Mouse (Mus musculus): Measurements from ENCODE around the gene Tnfrsf21. TPM values are rescaled to one million over a fixed set of nuclear protein-coding genes. Genes with fewer than 3 reads are reported as not detected.

Tnfrsf21 gene
- polyA plus RNA-seq, 1 experiment from 2014 or later, result 11.8 TPM

DNA sequence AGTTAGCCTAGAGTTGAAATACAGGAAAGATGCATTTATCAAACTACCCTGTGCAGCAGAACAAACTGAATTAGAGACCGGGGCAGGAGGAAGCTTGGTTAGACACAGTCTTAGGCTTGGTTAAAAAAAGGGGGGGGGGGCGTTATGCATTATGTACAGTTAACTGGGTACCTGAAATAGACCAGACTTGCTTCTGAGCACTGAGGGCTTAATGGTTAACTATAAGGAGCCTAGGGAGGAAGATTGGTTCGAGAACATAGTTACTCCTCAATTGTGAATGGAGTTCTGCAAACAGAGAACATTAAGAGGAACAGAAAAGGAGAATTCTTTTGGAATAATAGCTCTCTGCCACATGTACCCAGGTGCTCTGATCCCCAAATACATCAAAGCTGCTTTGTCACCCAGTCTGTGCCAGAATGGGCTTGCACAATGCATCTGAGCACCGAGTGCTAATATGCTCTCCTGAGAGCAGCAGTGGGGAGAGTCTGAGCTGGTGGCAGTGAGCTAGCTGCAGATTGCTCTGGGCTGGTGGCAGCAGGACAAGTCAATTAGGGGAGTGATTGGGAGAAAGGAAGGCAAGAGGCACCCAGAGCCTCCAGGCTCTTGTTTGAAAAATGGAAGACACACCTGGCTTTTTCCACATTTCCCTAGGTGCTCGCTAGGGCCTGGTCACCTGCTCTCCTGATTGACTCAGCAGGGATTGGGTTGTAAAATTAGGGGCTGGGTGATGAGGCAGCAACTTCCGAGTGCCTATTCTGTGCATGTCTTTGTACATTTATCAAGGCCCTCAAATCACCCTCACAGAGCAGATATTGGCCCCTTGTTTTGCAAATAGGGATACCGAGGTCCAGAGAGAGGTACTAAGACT lies 119.3 kb downstream of the Tnfrsf21 start:
- no peaks in the 10 kb centered on the region for H3K36me3 ChIP-seq (ENCODE audit: control insufficient read depth, insufficient read depth, low read length)
- no peak overlapping the region for H3K4me2 ChIP-seq
- 63% methylated on average over 7 of the region's 7 CpGs for WGBS (ENCODE audit: insufficient replicate concordance)
- no peak overlapping the region for H3K27ac ChIP-seq (ENCODE audit: low read depth, low read length)
- no peak overlapping the region for H3K4me3 ChIP-seq (ENCODE audit: low read depth, low read length)
- no peaks in the 10 kb centered on the region for H3K27me3 ChIP-seq (ENCODE audit: control insufficient read depth, insufficient read depth, low read length)
- no peak for ATAC-seq (replicated peaks; ENCODE audit: insufficient number of reproducible peaks, low FRiP score, low TSS enrichment)
- H3K9me3 ChIP-seq (replicated peaks; ENCODE audit: control insufficient read depth, low read length), result no peaks in the 10 kb centered on the region
- H3K4me1 ChIP-seq (ENCODE audit: control insufficient read depth, insufficient read depth, low read length), result no peaks in the 10 kb centered on the region
- no peak overlapping the region for H3K9ac ChIP-seq (ENCODE audit: low read depth, low read length)

DNA sequence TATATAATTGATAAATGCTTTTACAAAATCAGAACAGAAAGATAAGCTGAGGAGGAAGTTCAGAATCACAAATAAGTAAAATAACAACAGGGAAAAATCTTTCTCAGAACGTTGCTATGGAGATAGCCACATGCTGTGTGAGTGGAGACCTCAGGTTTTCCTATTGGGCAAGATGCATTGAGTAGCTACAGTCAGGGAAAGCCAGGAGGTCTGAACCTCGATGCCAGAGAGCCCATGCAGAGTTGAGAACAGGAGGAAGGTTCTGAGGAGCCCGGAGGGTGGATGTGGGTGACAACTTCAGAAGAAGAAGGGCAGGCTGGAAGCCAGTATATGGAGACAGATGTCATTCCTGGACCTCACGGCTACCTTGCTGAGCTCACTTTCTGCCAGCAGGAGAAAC lies 120.4 kb downstream of the Tnfrsf21 start:
- Histone ChIP-seq H3K36me3 (ENCODE audit: control insufficient read depth, insufficient read depth, low read length) (no peaks in the 10 kb centered on the region), H3K4me1 (ENCODE audit: control insufficient read depth, insufficient read depth, low read length) (no peaks in the 10 kb centered on the region), H3K27me3 (ENCODE audit: control insufficient read depth, insufficient read depth, low read length) (no peaks in the 10 kb centered on the region), H3K4me2 (no peak overlapping the region), H3K27ac (ENCODE audit: low read depth, low read length) (no peak overlapping the region), H3K9ac (ENCODE audit: low read depth, low read length) (no peak overlapping the region), H3K4me3 (ENCODE audit: low read depth, low read length) (no peak overlapping the region), H3K9me3 (replicated peaks; ENCODE audit: control insufficient read depth, low read length) (no peaks in the 10 kb centered on the region)
- ATAC-seq (replicated peaks; ENCODE audit: insufficient number of reproducible peaks, low FRiP score, low TSS enrichment), result no peak
- WGBS (ENCODE audit: insufficient replicate concordance), result 59% methylated on average over 4 of the region's 4 CpGs

DNA sequence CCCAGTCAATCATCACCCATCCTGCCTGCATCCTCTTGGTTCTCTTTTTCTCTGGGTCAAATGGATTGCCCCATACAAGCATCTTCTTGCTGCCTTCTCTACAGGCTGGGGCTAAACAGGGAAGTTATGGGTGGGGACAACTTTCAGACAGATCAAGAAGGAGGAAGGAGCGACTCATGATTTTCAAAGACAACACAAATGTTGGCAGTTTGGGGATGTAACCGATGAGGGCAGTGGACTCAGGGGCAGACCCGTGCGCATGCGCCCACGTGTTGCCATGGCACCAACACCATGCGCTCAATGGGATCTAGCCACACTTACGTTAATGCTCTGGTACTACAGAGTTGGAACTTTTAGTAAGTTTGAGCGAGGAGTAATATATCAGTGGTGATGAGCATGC lies 121.5 kb downstream of the Tnfrsf21 start:
- H3K4me3 ChIP-seq (ENCODE audit: low read depth, low read length), result no peak overlapping the region
- H3K36me3 ChIP-seq (ENCODE audit: control insufficient read depth, insufficient read depth, low read length), result no peaks in the 10 kb centered on the region
- H3K9me3 ChIP-seq (replicated peaks; ENCODE audit: control insufficient read depth, low read length), result no peaks in the 10 kb centered on the region
- ATAC-seq (replicated peaks; ENCODE audit: insufficient number of reproducible peaks, low FRiP score, low TSS enrichment), result no peak
- H3K9ac ChIP-seq (ENCODE audit: low read depth, low read length), result no peak overlapping the region
- no peak overlapping the region for H3K4me2 ChIP-seq
- WGBS (ENCODE audit: insufficient replicate concordance), result 86% methylated on average over 9 of the region's 9 CpGs
- H3K27ac ChIP-seq (ENCODE audit: low read depth, low read length), result no peak overlapping the region
- no peaks in the 10 kb centered on the region for H3K4me1 ChIP-seq (ENCODE audit: control insufficient read depth, insufficient read depth, low read length)
- H3K27me3 ChIP-seq (ENCODE audit: control insufficient read depth, insufficient read depth, low read length), result no peaks in the 10 kb centered on the region

DNA sequence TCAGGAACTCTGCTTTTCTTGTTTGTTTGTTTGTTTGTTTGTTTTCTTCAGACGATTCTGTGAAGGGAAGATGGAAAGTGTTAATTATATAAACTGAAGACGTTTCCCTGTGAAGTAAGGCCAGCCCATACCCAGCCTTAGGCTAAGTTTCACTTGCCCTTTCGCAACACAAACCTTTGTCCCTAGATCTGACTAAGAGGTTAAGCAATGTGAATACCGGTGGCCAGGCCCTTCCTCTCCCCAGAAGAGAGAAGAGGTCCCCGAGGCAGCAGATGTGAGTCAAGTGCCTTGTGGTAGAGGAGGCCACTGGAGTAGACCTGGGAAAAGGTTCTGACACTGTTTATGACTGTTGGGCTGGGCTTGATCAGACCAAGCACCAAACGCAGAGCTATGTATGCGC lies 122.0 kb downstream of the Tnfrsf21 start:
- Histone ChIP-seq H3K4me1 (ENCODE audit: control insufficient read depth, insufficient read depth, low read length) (no peaks in the 10 kb centered on the region), H3K9ac (ENCODE audit: low read depth, low read length) (no peak overlapping the region), H3K9me3 (replicated peaks; ENCODE audit: control insufficient read depth, low read length) (no peaks in the 10 kb centered on the region), H3K27ac (ENCODE audit: low read depth, low read length) (no peak overlapping the region), H3K4me3 (ENCODE audit: low read depth, low read length) (no peak overlapping the region), H3K4me2 (no peak overlapping the region), H3K36me3 (ENCODE audit: control insufficient read depth, insufficient read depth, low read length) (no peaks in the 10 kb centered on the region), H3K27me3 (ENCODE audit: control insufficient read depth, insufficient read depth, low read length) (no peaks in the 10 kb centered on the region)
- no peak for ATAC-seq (replicated peaks; ENCODE audit: insufficient number of reproducible peaks, low FRiP score, low TSS enrichment)
- 81% methylated on average over 7 of the region's 7 CpGs for WGBS (ENCODE audit: insufficient replicate concordance)

Other genes starting within 250 kb of the Tnfrsf21 start
- 17.8 and 20.7 TPM in 2 replicates for gene Cd2ap, start 139.9 kb upstream of the Tnfrsf21 start, polyA plus RNA-seq (2014; fragmentation: Nextera tagmentation; extraction: Ambion mirVana)